In the genomic region with DNA sequence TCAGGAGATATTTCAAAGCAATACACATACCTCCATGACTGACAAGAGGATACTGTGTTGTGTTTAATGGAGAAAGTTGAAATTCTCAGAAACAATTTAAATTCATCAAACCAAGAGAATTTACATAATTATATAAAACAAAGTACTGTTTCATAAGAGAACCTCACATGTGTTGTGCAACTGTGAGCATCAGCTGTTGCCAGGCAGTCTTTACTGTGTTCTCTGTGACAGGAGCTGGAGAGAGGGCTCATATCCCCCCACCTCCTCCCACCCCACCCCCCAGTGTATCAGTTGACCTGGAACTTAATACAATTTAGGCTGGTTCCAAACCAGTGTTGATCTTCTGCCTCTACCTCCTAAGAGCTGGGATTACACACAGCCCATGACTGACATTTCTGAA, we compare ENCODE assay signal across 25 mouse cellular contexts. TPM values are rescaled to one million over a fixed set of nuclear protein-coding genes. Genes with fewer than 3 reads are reported as not detected.
DNase-seq lines count a peak whose midpoint lies in the region; ATAC-seq and TF ChIP-seq lines count a peak whose summit lies in the region.
"Had no signal": no experiment of that assay in that cellular context is flagged by ENCODE, and none has a peak within 500 bp of the region (broad histone marks: within the 10 kb centered on the region; RNA-seq: fewer than 3 reads in every experiment).

No protein-coding gene starts in this region.

- no peak for TF ChIP-seq EP300 in liver, postnatal 0 days (IDR thresholded peaks at IDR 0.05; ENCODE audit: low read depth)

- H3K27me3 ChIP-seq in midbrain, embryonic 11.5 days (ENCODE audit: control insufficient read depth, insufficient read depth, low read length) = no peaks in the 10 kb centered on the region
- H3K27me3 ChIP-seq in midbrain, embryonic 10.5 days (ENCODE audit: low read depth, poor library complexity, severe bottlenecking) = no peaks in the 10 kb centered on the region
- H3K27me3 ChIP-seq in liver, postnatal 0 days (ENCODE audit: insufficient read depth, low read length) = no peaks in the 10 kb centered on the region
- H3K27me3 ChIP-seq: CH12.LX; forebrain, embryonic 13.5 days; hindbrain, embryonic 12.5 days; hindbrain, embryonic 15.5 days; Patski had no signal

- H3K4me3 ChIP-seq in midbrain, embryonic 11.5 days (ENCODE audit: low read depth, low read length) = no peak overlapping the region
- H3K4me3 ChIP-seq in midbrain, embryonic 10.5 days = no peak overlapping the region
- no peak overlapping the region for H3K4me3 ChIP-seq in liver, postnatal 0 days (ENCODE audit: low read depth, low read length)
- H3K4me3 ChIP-seq: forebrain, embryonic 10.5 days; forebrain, embryonic 13.5 days; hindbrain, embryonic 12.5 days; hindbrain, embryonic 15.5 days had no signal

- peaks cover 47% of the 10 kb centered on the region for H3K36me3 ChIP-seq in midbrain, embryonic 11.5 days (ENCODE audit: control insufficient read depth, insufficient read depth, low read length)
- peaks cover 100% of the 10 kb centered on the region for H3K36me3 ChIP-seq in midbrain, embryonic 10.5 days
- H3K36me3 ChIP-seq in liver, postnatal 0 days (replicated peaks; ENCODE audit: insufficient read depth, low read length) = peaks cover 96% of the 10 kb centered on the region

- no peak for DNase-seq in frontal cortex, postnatal 25 days (ENCODE audit: low spot score in 2 of 2)
- DNase-seq in layer of hippocampus, adult 9-11 months = peak; percentile 48
- DNase-seq in layer of hippocampus, postnatal 14 days (ENCODE audit: low spot score in 2 of 2) = no peak
- DNase-seq in midbrain, embryonic 11.5 days (ENCODE audit: low spot score, missing footprints) = peak; percentile 81
- DNase-seq in midbrain, embryonic 10.5 days (ENCODE audit: low spot score) = no peak
- peak; percentile 43 for DNase-seq in liver, postnatal 0 days
- DNase-seq in left cerebral cortex, adult 9 months (ENCODE audit: low spot score in 2 of 2) = no peak
- DNase-seq: adrenal gland, adult 2 months; adrenal gland, postnatal 14 days; B cell, adult 2 months; cerebellum, adult 11-12 months; cerebellum, adult 9-10 months; cerebellum, postnatal 14 days; gastrocnemius, postnatal 14 days; heart, adult 11 months had no signal

- TF ChIP-seq CTCF in liver, postnatal 0 days (IDR thresholded peaks at IDR 0.05; ENCODE audit: low read depth) = no peak

- H3K4me1 ChIP-seq in midbrain, embryonic 11.5 days (ENCODE audit: control insufficient read depth, insufficient read depth, low read length) = no peaks in the 10 kb centered on the region
- H3K4me1 ChIP-seq in midbrain, embryonic 10.5 days = no peaks in the 10 kb centered on the region
- H3K4me1 ChIP-seq in liver, postnatal 0 days (ENCODE audit: insufficient read depth) = no peaks in the 10 kb centered on the region
- H3K4me1 ChIP-seq: forebrain, embryonic 10.5 days; forebrain, embryonic 13.5 days; hindbrain, embryonic 12.5 days; hindbrain, embryonic 15.5 days had no signal

- H3K27ac ChIP-seq in midbrain, embryonic 11.5 days (ENCODE audit: low read depth, low read length) = no peak overlapping the region
- no peak overlapping the region for H3K27ac ChIP-seq in midbrain, embryonic 10.5 days (replicated peaks)
- peak overlapping the region; percentile 46 for H3K27ac ChIP-seq in liver, postnatal 0 days (ENCODE audit: low read depth)
- H3K27ac ChIP-seq: forebrain, embryonic 10.5 days; forebrain, embryonic 13.5 days; hindbrain, embryonic 12.5 days; hindbrain, embryonic 15.5 days had no signal

- peak; percentile 70; the same call in 1 of the 2 replicates for ATAC-seq in frontal cortex, adult (ENCODE audit: low TSS enrichment)
- ATAC-seq in midbrain, embryonic 11.5 days (ENCODE audit: low FRiP score) = no peak
- peak; percentile 66 for ATAC-seq in liver, postnatal 0 days
- ATAC-seq: forebrain, embryonic 13.5 days; forebrain, embryonic 16.5 days; Patski had no signal

- H3K4me2 ChIP-seq in midbrain, embryonic 11.5 days = no peak overlapping the region
- no peak overlapping the region for H3K4me2 ChIP-seq in liver, postnatal 0 days (ENCODE audit: low read depth, low read length)
- H3K4me2 ChIP-seq: forebrain, embryonic 13.5 days; heart, embryonic 11.5 days; hindbrain, embryonic 12.5 days; hindbrain, embryonic 15.5 days had no signal

- H3K9me3 ChIP-seq in midbrain, embryonic 11.5 days (ENCODE audit: control insufficient read depth, low read length) = no peaks in the 10 kb centered on the region
- no peaks in the 10 kb centered on the region for H3K9me3 ChIP-seq in midbrain, embryonic 10.5 days (replicated peaks)
- H3K9me3 ChIP-seq in liver, postnatal 0 days (ENCODE audit: low read length) = no peaks in the 10 kb centered on the region
- H3K9me3 ChIP-seq: forebrain, embryonic 10.5 days; forebrain, embryonic 13.5 days; G1E; hindbrain, embryonic 12.5 days; hindbrain, embryonic 15.5 days had no signal

- H3K9ac ChIP-seq in midbrain, embryonic 11.5 days (ENCODE audit: low read length) = no peak overlapping the region
- H3K9ac ChIP-seq in liver, postnatal 0 days (replicated peaks) = no peak overlapping the region
- H3K9ac ChIP-seq: forebrain, embryonic 13.5 days; hindbrain, embryonic 12.5 days; hindbrain, embryonic 15.5 days had no signal

RNA-seq across cellular contexts. Expression of a gene that starts 27.1 kb away (rescaled TPM):
- 100 to 1,000 TPM; 124 to 133 TPM for total RNA-seq in layer of hippocampus, postnatal 14 days (2021)
- polyA plus RNA-seq in midbrain, embryonic 11.5 days (2014; fragmentation: Nextera tagmentation; extraction: Ambion mirVana) = 225 and 257 TPM in 2 replicates
- 222 and 230 TPM in 2 replicates for polyA plus RNA-seq in midbrain, embryonic 10.5 days (2016; fragmentation: Nextera tagmentation; extraction: Ambion mirVana)
- 79.3 and 90.6 TPM in 2 replicates for polyA plus RNA-seq in liver, postnatal 0 days (2015; fragmentation: Nextera tagmentation; extraction: Ambion mirVana)

RNA-seq across cellular contexts. Expression of a gene that starts 53.4 kb away (rescaled TPM):
- 10 to 100 TPM; 37.8 to 40.9 TPM for total RNA-seq in layer of hippocampus, postnatal 14 days (2021)
- polyA plus RNA-seq in midbrain, embryonic 11.5 days (2014; fragmentation: Nextera tagmentation; extraction: Ambion mirVana) = 168 and 173 TPM in 2 replicates
- 224 and 229 TPM in 2 replicates for polyA plus RNA-seq in midbrain, embryonic 10.5 days (2016; fragmentation: Nextera tagmentation; extraction: Ambion mirVana)
- polyA plus RNA-seq in liver, postnatal 0 days (2015; fragmentation: Nextera tagmentation; extraction: Ambion mirVana) = 52.2 and 64.6 TPM in 2 replicates

Comparison
In these comparisons a context has a peak if more than half of its experiments do, and no peak if none do; other contexts are left out.
1. DNase-seq: peak in layer of hippocampus, adult 9-11 months (single experiment), midbrain, embryonic 11.5 days (single experiment) and liver, postnatal 0 days (single experiment); none in frontal cortex, postnatal 25 days (0 of 2), layer of hippocampus, postnatal 14 days (0 of 2), midbrain, embryonic 10.5 days (single experiment) and left cerebral cortex, adult 9 months (0 of 2).